Mouse (Mus musculus): ENCODE results near the gene Rasd1. TPM values are rescaled to one million over a fixed set of nuclear protein-coding genes. Genes with fewer than 3 reads are reported as not detected.

Rasd1 gene
- total and polyA plus RNA-seq, 3 experiments = 0.06 TPM; not detected in 2

DNA sequence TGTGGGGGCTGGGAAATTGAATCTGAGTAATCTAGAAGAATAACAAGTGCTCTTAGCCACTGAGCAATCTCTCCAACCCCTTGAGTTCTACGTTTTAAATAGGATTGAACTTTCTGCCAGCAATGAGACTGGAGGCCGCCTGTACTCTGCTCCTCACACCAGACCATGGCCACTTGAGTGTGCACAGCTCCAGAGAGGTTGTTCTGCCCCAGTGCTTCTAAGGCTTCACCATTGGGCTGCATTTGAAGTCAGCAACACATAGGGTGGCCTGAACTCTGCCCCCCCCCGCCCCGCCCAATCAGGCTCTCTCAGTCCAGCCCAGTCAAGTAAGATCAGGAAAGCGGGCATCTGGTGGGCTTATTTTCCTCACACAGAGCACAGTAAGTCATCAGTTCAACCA lies 13.1 kb upstream of the Rasd1 start:
- Histone ChIP-seq H3K4me1 (ENCODE audit: control insufficient read depth in 1 of 2, insufficient read depth in 2 of 2, low read length in 2 of 2) (no peaks in the 10 kb centered on the region), H3K79me2 (ENCODE audit: control insufficient read depth, insufficient read depth, low read length, poor library complexity) (no peaks in the 10 kb centered on the region), H3K4me3 (ENCODE audit: control insufficient read depth in 1 of 2, insufficient read depth in 1 of 2, low read depth in 2 of 2, low read length in 2 of 2) (no peak overlapping the region), H3K9ac (ENCODE audit: control insufficient read depth, low read depth, low read length, poor library complexity, severe bottlenecking) (no peak overlapping the region), H3K36me3 (ENCODE audit: control insufficient read depth in 1 of 2, insufficient read depth in 2 of 2, low read length in 2 of 2) (no peaks in the 10 kb centered on the region), H3K9me3 (replicated peaks; ENCODE audit: insufficient read depth, low read length) (no peaks in the 10 kb centered on the region), H3K27ac (ENCODE audit: control insufficient read depth, low read depth, low read length) (no peak overlapping the region), H3K27me3 (ENCODE audit: control insufficient read depth in 1 of 2, insufficient read depth in 2 of 2, low read length in 2 of 2) (no peaks in the 10 kb centered on the region)
- no peak for TF ChIP-seq MEF2A (IDR thresholded peaks at IDR 0.05; ENCODE audit: extremely low read depth, insufficient replicate concordance, low read depth, low read length, poor library complexity, severe bottlenecking)
- no peak for TF ChIP-seq TCF12 (IDR thresholded peaks at IDR 0.05; ENCODE audit: low read depth, low read length)
- TF ChIP-seq MAX (IDR thresholded peaks at IDR 0.05; ENCODE audit: low read length) = no peak
- no peak for TF ChIP-seq E2F4 (IDR thresholded peaks at IDR 0.05; ENCODE audit: borderline replicate concordance, low read depth, low read length)
- no peak for TF ChIP-seq JUND (IDR thresholded peaks at IDR 0.05; ENCODE audit: low read depth, low read length)
- TF ChIP-seq KAT2A (conservative IDR thresholded peaks at IDR 0.05; ENCODE audit: low read depth, low read length) = no peak
- TF ChIP-seq ZMIZ1 (IDR thresholded peaks at IDR 0.05; ENCODE audit: low read depth, low read length) = no peak
- TF ChIP-seq MYB (IDR thresholded peaks at IDR 0.05; ENCODE audit: low read depth, low read length) = no peak
- TF ChIP-seq MXI1 (IDR thresholded peaks at IDR 0.05; ENCODE audit: low read depth, low read length) = no peak
- TF ChIP-seq TBP (IDR thresholded peaks at IDR 0.05; ENCODE audit: low read depth, low read length) = no peak
- no peak for TF ChIP-seq MYC (IDR thresholded peaks at IDR 0.05; ENCODE audit: low read depth, low read length)
- TF ChIP-seq USF2 (IDR thresholded peaks at IDR 0.05; ENCODE audit: borderline replicate concordance in 1 of 2, insufficient read depth in 1 of 2, low read depth in 1 of 2, low read length in 2 of 2) = no peak
- no peak for TF ChIP-seq ETS1 (IDR thresholded peaks at IDR 0.05; ENCODE audit: low read depth, low read length)
- no peak for TF ChIP-seq POLR2AphosphoS5 (IDR thresholded peaks at IDR 0.05; ENCODE audit: borderline replicate concordance, low read depth, low read length)
- no peak for TF ChIP-seq POLR2A (IDR thresholded peaks at IDR 0.05; ENCODE audit: control insufficient read depth in 1 of 2, insufficient read depth in 1 of 2, low read depth in 1 of 2, low read length in 2 of 2, poor library complexity in 1 of 2)
- TF ChIP-seq CHD1 (IDR thresholded peaks at IDR 0.05; ENCODE audit: low read depth, low read length) = no peak
- no peak for TF ChIP-seq TAL1 (IDR thresholded peaks at IDR 0.05; ENCODE audit: low read length)
- no peak for TF ChIP-seq UBTF (IDR thresholded peaks at IDR 0.05; ENCODE audit: borderline replicate concordance, insufficient read depth, low read depth, low read length)
- TF ChIP-seq RAD21 (IDR thresholded peaks at IDR 0.05; ENCODE audit: low read depth, low read length) = no peak
- no peak for TF ChIP-seq NRF1 (IDR thresholded peaks at IDR 0.05; ENCODE audit: insufficient read depth, low read depth, low read length, poor library complexity, severe bottlenecking)
- no peak for DNase-seq (ENCODE audit: low read depth, low spot score)

- no peaks in the 10 kb centered on the region for H3K9me3 ChIP-seq (replicated peaks; ENCODE audit: insufficient read depth, low read length)
- TF ChIP-seq NELFE (IDR thresholded peaks at IDR 0.05; ENCODE audit: low read depth, low read length) (no peak), MEF2A (IDR thresholded peaks at IDR 0.05; ENCODE audit: extremely low read depth, insufficient replicate concordance, low read depth, low read length, poor library complexity, severe bottlenecking) (no peak), MAX (IDR thresholded peaks at IDR 0.05; ENCODE audit: low read length) (no peak), USF2 (IDR thresholded peaks at IDR 0.05; ENCODE audit: borderline replicate concordance in 1 of 2, insufficient read depth in 1 of 2, low read depth in 1 of 2, low read length in 2 of 2) (no peak)
- H3K27me3 ChIP-seq (ENCODE audit: control insufficient read depth in 1 of 2, insufficient read depth in 2 of 2, low read length in 2 of 2) = no peaks in the 10 kb centered on the region
- no peak for DNase-seq (ENCODE audit: low read depth, low spot score)
- no peak overlapping the region for H3K27ac ChIP-seq (ENCODE audit: control insufficient read depth, low read depth, low read length)
- no peaks in the 10 kb centered on the region for H3K79me2 ChIP-seq (ENCODE audit: control insufficient read depth, insufficient read depth, low read length, poor library complexity)
- H3K4me1 ChIP-seq (ENCODE audit: control insufficient read depth in 1 of 2, insufficient read depth in 2 of 2, low read length in 2 of 2) = no peaks in the 10 kb centered on the region
- no peak overlapping the region for H3K4me3 ChIP-seq (ENCODE audit: control insufficient read depth in 1 of 2, insufficient read depth in 1 of 2, low read depth in 2 of 2, low read length in 2 of 2)
- no peaks in the 10 kb centered on the region for H3K36me3 ChIP-seq (ENCODE audit: control insufficient read depth in 1 of 2, insufficient read depth in 2 of 2, low read length in 2 of 2)
- no peak overlapping the region for H3K9ac ChIP-seq (ENCODE audit: control insufficient read depth, low read depth, low read length, poor library complexity, severe bottlenecking)
Observed at GRCm38 (mm10) chr11:59975241-59975640, 10.5 kb upstream of the Rasd1 start.
